Mouse (Mus musculus) heart, embryonic 13.5 days (tissue): ENCODE measurements at regions not wholly inside any gene's neighbourhood (a gene's known extent, or its start where the extent isn't known, plus 50 kb on each side); places are given as distances from the start of the nearest gene placed in this dataset.
"Not testable (repeated sequence)": the region's sequence is repeated elsewhere in the genome, so short reads cannot be mapped to it uniquely, and the experiment has no call there.

Source experiments
- ATAC-seq: fragments of 200-750 bp; cut with Nextera tagmentation; 2 replicates; pipeline ENCODE4 v1.8.0; 2017; ENCODE audit warnings: moderate TSS enrichment; ENCODE audit not compliant: insufficient number of reproducible peaks, low FRiP score, low TSS enrichment; ENCODE audit errors: extremely low read depth
- H3K27ac ChIP-seq: fragments of 300-500 bp; sonication (generic); replicated peaks from 2 replicates; pipeline ENCODE4 v1.5.1; 2015; ENCODE audit warnings: moderate library complexity, mild to moderate bottlenecking, inconsistent platforms
- H3K27me3 ChIP-seq: fragments of 300-500 bp; sonication (generic); replicated peaks from 2 replicates; pipeline ENCODE4 v1.6.1; 2015; ENCODE audit warnings: mild to moderate bottlenecking, inconsistent platforms
- H3K36me3 ChIP-seq: fragments of 300-500 bp; sonication (generic); 2 replicates; pipeline ENCODE4 v1.6.1; 2015; ENCODE audit warnings: mild to moderate bottlenecking, inconsistent platforms
- H3K4me1 ChIP-seq: fragments of 300-500 bp; sonication (generic); 2 replicates; pipeline ENCODE4 v1.6.1; 2015; ENCODE audit warnings: inconsistent platforms
- H3K4me2 ChIP-seq: fragments of 300-500 bp; sonication (generic); 2 replicates; pipeline ENCODE4 v1.6.1; 2015; ENCODE audit warnings: inconsistent platforms, mild to moderate bottlenecking, moderate library complexity
- H3K4me3 ChIP-seq: fragments of 300-500 bp; sonication (generic); 2 replicates; pipeline ENCODE4 v1.5.1; 2015; ENCODE audit warnings: moderate library complexity, mild to moderate bottlenecking, inconsistent platforms
- H3K9ac ChIP-seq: fragments of 300-500 bp; sonication (generic); 2 replicates; pipeline ENCODE4 v1.6.1; 2015; ENCODE audit warnings: inconsistent platforms, mild to moderate bottlenecking, moderate library complexity
- H3K9me3 ChIP-seq: fragments of 300-500 bp; sonication (generic); 2 replicates; pipeline ENCODE4 v1.6.1; 2016; ENCODE audit warnings: inconsistent platforms
- WGBS: fragments of 180-500 bp; shearing (Covaris S2); methylation state at CpG from one replicate; pipeline ENCODE4 v1.1.7; 2015; ENCODE audit warnings: mixed read lengths; 5-methylcytosine and 5-hydroxymethylcytosine counted together

DNA sequence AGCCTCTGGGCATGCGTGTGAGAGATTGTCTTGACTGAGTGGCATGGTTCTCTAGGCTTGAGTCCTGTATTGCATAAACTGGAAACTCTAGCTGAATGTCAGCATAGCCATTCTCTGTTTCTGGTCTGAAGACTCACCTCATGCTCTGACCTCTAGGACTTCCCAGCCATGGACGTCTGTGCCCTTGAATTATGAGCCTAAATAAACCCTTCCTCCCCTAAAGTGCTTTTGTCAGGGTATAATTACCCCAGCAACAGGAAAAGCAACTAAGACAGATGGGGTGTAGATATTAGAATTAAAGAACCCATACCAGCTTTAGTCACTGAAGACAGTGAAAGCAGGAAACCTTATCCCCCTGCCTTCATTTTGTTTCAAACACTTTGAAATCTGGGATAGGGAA, 253.3 kb downstream of the Tpbg start:
- ATAC-seq = no peak
- Histone ChIP-seq H3K4me2 (no peak overlapping the region), H3K27ac (no peak overlapping the region), H3K27me3 (no peaks in the 10 kb centered on the region), H3K9me3 (no peaks in the 10 kb centered on the region), H3K9ac (no peak overlapping the region), H3K4me1 (no peaks in the 10 kb centered on the region), H3K36me3 (no peaks in the 10 kb centered on the region), H3K4me3 (no peak overlapping the region)
- WGBS = 67% methylated on average over 2 of the region's 2 CpGs

DNA sequence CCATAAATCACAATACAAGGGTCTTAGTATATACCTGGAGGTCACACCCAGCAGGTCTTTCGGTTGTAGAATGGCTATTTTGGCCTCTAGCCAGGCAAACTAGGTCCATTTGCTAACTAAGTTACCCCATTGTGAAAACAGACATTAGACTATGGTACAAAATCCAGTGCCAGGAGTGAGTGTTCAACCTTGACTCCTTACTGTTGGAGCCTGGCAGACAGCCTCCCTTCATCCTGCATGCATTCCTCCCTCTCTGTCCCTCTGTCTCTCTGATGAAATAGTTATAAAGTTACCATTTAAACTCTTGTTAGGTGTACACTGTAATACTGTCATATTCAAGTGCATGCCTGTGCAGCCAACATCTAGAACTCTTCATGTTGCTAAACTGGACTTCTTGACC, 254.1 kb downstream of the Tpbg start:
- no peaks in the 10 kb centered on the region for H3K4me1 ChIP-seq
- no peaks in the 10 kb centered on the region for H3K27me3 ChIP-seq
- H3K4me2 ChIP-seq = no peak overlapping the region
- 70% methylated on average over 1 of the region's 1 CpGs for WGBS
- ATAC-seq = no peak
- no peaks in the 10 kb centered on the region for H3K36me3 ChIP-seq
- no peaks in the 10 kb centered on the region for H3K9me3 ChIP-seq
- no peak overlapping the region for H3K27ac ChIP-seq
- H3K9ac ChIP-seq = no peak overlapping the region
- H3K4me3 ChIP-seq = no peak overlapping the region

DNA sequence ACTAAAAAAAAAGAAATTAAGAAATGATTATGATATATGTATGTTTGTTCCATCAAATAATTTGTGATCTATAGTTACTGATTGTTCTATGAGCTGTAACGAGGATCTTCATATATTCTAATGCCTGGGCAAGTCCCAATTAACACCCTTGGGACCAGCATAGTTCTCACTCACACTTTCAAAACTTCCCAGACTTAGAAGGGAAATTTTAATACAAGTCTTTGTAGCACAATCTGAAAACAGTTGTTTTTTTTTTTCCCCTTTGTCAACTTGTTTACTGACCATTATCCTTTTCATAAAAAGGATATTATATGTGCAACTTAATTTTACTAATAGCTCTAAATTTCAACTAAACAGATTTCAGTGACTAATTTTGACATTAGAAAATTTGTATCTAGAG, 257.1 kb downstream of the Tpbg start:
- no peak overlapping the region for H3K27ac ChIP-seq
- H3K9ac ChIP-seq = no peak overlapping the region
- no peaks in the 10 kb centered on the region for H3K27me3 ChIP-seq
- H3K4me2 ChIP-seq = no peak overlapping the region
- no peak for ATAC-seq
- H3K36me3 ChIP-seq = no peaks in the 10 kb centered on the region
- no peaks in the 10 kb centered on the region for H3K4me1 ChIP-seq
- WGBS = 70% methylated on average over 1 of the region's 1 CpGs
- no peak overlapping the region for H3K4me3 ChIP-seq
- H3K9me3 ChIP-seq = no peaks in the 10 kb centered on the region

DNA sequence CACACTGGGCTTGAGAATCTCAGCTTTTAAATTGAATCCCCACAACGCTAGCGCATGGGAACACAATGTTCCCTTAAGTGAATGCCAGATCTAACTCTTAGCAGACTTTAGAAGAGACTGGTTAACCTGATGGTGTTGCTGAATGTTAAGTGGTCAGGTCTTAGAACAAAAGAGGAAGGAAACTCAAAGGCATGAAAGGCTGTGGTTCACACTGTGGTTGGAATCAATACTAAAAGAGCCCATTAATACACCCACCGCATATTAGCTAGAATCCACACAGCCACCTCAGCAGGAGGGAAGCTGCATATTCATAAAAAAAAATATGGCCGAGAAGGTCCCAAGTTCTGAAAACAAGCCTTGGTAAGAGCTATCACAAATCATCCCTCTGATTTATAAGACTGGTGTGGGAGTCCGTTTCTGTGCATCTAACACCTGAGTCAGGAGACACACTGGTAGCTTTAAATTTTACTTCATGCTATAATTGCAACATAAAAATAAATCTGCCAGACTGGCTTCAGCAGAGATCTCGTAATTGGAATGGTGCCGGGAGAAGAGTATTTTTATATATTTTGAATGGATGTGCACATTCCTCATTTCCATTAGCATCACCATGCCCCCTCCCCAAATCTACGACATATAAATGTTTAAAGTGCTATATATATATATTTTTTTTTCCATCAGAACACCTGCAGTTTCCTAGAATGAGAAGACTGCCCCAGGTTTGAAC, 259.3 kb downstream of the Tpbg start:
- no peak for ATAC-seq

DNA sequence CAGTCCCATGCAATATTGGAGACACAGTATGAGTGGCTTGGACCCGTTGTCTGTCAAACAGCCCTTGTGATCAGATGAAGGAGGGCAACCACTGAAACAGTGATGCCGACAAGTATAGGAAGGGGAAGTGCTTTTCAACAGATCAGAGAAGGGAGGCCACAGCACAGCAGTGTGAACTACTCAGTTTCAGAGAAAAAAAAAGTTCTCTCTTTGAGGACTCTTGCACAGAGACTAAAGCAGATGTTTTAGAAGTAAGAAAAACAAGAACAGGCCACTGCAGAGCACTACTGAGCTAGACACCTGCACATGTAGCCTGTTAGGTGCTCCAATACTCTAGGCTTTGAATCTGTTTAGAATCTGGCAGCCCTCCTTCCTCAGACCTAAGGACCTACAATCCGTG, 261.4 kb downstream of the Tpbg start:
- no peak overlapping the region for H3K27ac ChIP-seq
- no peak overlapping the region for H3K4me2 ChIP-seq
- H3K4me3 ChIP-seq = no peak overlapping the region
- H3K4me1 ChIP-seq = no peaks in the 10 kb centered on the region
- no peaks in the 10 kb centered on the region for H3K36me3 ChIP-seq
- no peak for ATAC-seq
- no peaks in the 10 kb centered on the region for H3K27me3 ChIP-seq
- H3K9ac ChIP-seq = no peak overlapping the region
- no peaks in the 10 kb centered on the region for H3K9me3 ChIP-seq
- 71% methylated on average over 3 of the region's 3 CpGs for WGBS

More for the DNA sequence above, 259.3 kb downstream of the Tpbg start:
- Histone ChIP-seq H3K4me2 (no peak overlapping the region), H3K4me3 (no peak overlapping the region), H3K9me3 (no peaks in the 10 kb centered on the region), H3K36me3 (no peaks in the 10 kb centered on the region), H3K9ac (no peak overlapping the region), H3K27ac (no peak overlapping the region), H3K4me1 (no peaks in the 10 kb centered on the region), H3K27me3 (no peaks in the 10 kb centered on the region)
- WGBS = 85% methylated on average over 8 of the region's 8 CpGs

DNA sequence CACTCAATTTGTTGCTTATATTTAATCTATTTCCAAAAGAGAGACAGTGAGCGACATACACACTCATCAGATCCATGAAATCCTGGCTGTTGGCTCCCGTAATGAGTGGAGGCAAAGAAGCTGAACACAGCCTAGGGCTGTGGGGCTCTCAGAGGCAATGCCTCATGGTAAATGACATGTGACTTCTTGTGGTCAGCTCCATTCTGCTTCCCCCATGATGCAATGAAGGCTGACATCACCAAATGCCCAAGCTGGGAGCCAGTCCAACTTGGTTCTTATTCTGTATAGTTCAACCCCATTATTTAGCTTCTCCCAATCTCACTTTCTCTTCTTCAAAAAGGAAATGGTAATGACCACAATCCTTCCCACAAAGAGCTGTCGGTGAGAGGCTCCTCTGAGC, 262.5 kb downstream of the Tpbg start:
- no peaks in the 10 kb centered on the region for H3K36me3 ChIP-seq
- no peaks in the 10 kb centered on the region for H3K4me1 ChIP-seq
- H3K9ac ChIP-seq = no peak overlapping the region
- WGBS = 75% methylated on average over 3 of the region's 3 CpGs
- no peak for ATAC-seq
- no peak overlapping the region for H3K4me3 ChIP-seq
- no peak overlapping the region for H3K27ac ChIP-seq
- H3K4me2 ChIP-seq = no peak overlapping the region
- H3K27me3 ChIP-seq = no peaks in the 10 kb centered on the region
- no peaks in the 10 kb centered on the region for H3K9me3 ChIP-seq

DNA sequence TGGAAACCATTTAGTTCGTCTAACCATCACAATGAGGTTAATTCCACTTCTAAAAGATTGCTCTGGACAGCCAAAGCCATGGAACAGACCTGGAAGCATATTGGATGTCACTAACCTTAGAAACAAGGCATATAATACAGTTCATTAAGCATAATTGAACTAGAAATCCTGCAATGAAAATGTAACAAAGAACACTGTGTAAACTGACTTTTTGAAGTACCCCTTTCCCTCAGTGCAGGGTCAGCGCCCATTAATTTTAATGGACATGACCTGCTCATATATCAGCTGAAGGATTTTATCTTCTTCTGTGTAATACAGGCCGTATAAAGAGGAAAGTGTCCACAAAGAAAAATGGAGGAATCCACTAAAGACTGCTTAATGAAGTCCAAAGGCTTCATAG, 263.7 kb downstream of the Tpbg start:
- H3K4me2 ChIP-seq = no peak overlapping the region
- WGBS = 69% methylated on average over 3 of the region's 3 CpGs

DNA sequence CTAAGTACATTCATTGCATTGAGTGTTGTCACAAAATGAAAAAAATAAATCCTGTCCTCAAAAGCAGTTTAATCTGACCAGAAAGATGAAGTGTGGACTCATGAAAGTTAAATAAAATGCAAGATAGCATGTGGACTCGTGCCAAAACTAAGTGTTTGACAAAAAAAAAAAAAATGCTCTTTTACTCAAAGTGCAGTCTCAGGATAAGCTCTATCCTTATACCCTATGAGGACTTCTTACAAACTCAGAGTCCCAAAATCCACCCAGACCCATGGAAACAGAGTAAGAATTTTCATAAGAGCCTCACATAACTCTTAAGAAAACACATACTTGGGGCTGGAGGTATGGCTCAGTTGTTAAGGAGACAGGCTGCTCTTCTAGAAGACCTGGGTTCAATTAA, 267.7 kb downstream of the Tpbg start:
- no peak overlapping the region for H3K9ac ChIP-seq
- H3K4me2 ChIP-seq = no peak overlapping the region
- no peak overlapping the region for H3K27ac ChIP-seq
- no peaks in the 10 kb centered on the region for H3K36me3 ChIP-seq
- WGBS = 49% methylated on average over 1 of the region's 1 CpGs
- no peaks in the 10 kb centered on the region for H3K27me3 ChIP-seq
- H3K4me3 ChIP-seq = no peak overlapping the region
- no peaks in the 10 kb centered on the region for H3K9me3 ChIP-seq
- H3K4me1 ChIP-seq = no peaks in the 10 kb centered on the region
- ATAC-seq = no peak

More for the DNA sequence above, 263.7 kb downstream of the Tpbg start:
- no peak overlapping the region for H3K4me3 ChIP-seq
- no peaks in the 10 kb centered on the region for H3K36me3 ChIP-seq
- H3K27me3 ChIP-seq = no peaks in the 10 kb centered on the region
- H3K9ac ChIP-seq = no peak overlapping the region
- no peak for ATAC-seq
- no peaks in the 10 kb centered on the region for H3K4me1 ChIP-seq
- no peak overlapping the region for H3K27ac ChIP-seq
- no peaks in the 10 kb centered on the region for H3K9me3 ChIP-seq

DNA sequence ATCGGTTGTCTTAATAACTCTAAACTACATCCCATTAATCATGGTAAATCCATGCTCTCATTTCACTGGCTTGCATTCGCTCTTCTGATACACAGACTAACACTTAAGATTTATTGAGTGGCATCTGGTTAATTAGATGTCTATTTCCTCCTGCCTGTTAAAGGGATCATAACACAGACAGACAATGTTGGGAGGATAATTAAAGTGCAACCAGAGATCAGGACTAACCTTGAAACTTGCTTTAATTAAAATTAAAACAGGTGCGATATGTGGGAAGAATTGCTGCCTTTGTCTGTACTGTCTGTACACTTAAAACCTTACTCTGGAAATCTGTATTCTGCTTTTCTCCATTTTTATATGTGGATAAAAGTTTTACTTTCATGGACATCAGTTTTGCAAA, 277.2 kb downstream of the Tpbg start:
- Histone ChIP-seq H3K9me3 (no peaks in the 10 kb centered on the region), H3K9ac (no peak overlapping the region), H3K4me3 (no peak overlapping the region), H3K4me2 (no peak overlapping the region), H3K4me1 (no peaks in the 10 kb centered on the region), H3K27ac (no peak overlapping the region), H3K36me3 (no peaks in the 10 kb centered on the region), H3K27me3 (no peaks in the 10 kb centered on the region)
- 84% methylated on average over 3 of the region's 3 CpGs for WGBS
- ATAC-seq = no peak

DNA sequence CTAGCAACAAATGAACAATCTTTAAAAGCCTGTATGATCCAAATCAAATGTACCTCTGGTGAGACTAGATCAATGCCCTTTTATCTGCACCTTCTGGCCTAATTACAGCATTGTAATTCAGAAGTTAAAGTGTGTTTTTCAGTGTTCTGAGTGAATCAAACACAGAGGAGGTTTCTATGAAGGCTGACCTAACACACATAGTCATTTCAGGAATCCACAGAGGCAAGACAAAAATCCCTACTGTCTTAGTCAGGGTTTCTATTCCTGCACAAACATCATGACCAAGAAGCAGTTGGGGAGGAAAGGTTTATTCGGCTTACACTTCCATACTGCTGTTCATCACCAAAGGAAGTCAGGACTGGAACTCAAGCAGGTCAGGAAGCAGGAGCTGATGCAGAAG, 293.4 kb downstream of the Tpbg start:
- not testable (repeated sequence) for H3K27ac ChIP-seq, H3K4me1 ChIP-seq, H3K9me3 ChIP-seq, ATAC-seq, H3K36me3 ChIP-seq, H3K9ac ChIP-seq, H3K4me3 ChIP-seq, H3K4me2 ChIP-seq, H3K27me3 ChIP-seq
- WGBS = 63% methylated on average over 1 of the region's 1 CpGs

DNA sequence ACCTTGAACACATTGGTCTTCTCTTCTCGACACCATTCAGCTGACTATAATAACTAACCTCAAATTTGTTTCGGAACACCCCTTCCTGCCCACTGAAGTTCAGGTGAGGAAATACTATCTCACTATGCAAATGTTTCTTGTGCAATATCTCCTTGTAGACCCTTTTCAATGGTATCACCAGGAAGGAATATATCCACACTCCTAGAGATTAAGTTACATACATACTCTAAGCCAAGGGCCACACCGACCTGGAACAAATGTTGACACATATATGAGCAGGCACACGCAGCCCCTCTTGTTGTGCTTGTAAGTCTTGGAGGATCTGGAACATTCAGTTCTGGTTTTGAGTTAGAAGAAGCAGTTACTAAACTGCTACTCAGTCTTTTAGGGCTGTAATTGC, 303.7 kb downstream of the Tpbg start:
- Histone ChIP-seq H3K4me2 (no peak overlapping the region), H3K36me3 (no peaks in the 10 kb centered on the region), H3K9ac (no peak overlapping the region), H3K4me3 (no peak overlapping the region), H3K4me1 (no peaks in the 10 kb centered on the region), H3K27ac (no peak overlapping the region), H3K9me3 (no peaks in the 10 kb centered on the region), H3K27me3 (no peaks in the 10 kb centered on the region)
- ATAC-seq = no peak
- 79% methylated on average over 4 of the region's 4 CpGs for WGBS

DNA sequence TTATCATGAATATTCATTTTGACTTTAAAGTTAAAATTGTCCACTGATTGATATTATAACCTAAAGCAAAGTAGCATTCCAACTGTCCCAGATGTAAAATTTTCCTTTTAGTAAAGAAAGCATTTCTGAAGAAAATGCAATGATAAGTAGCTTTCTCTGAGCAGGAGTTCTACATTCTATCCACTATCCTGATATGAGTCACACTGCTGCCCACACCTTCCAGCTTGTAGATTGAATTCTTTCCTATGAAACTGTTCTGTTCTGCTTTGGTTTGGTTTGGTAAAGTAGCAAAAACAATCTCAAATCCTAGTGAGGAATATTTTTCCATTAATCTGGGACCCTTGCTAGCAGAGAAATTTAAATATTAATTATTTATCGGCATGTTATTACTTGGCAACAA, 304.4 kb downstream of the Ube2cbp start:
- ATAC-seq = no peak
- Histone ChIP-seq H3K4me1 (no peaks in the 10 kb centered on the region), H3K9me3 (no peaks in the 10 kb centered on the region), H3K36me3 (no peaks in the 10 kb centered on the region), H3K27me3 (no peaks in the 10 kb centered on the region), H3K4me3 (no peak overlapping the region), H3K4me2 (no peak overlapping the region), H3K9ac (no peak overlapping the region), H3K27ac (no peak overlapping the region)
- 79% methylated on average over 1 of the region's 1 CpGs for WGBS
